Mouse (Mus musculus) inflammation-experienced regulatory T-cells, adult 16 weeks (primary cell): ENCODE measurements around the gene Mlxip. TPM values are rescaled to one million over a fixed set of nuclear protein-coding genes. Genes with fewer than 3 reads are reported as not detected.

Source experiments
- polyA plus RNA-seq: library from polyadenylated mRNA; unstranded; fragments of 100-300 nt; shearing (Covaris generic); gene quantifications from one replicate; pipeline ENCODE4 v1.2.1, GENCODE M21; 2017

The Mlxip gene
- 19.2 TPM for polyA plus RNA-seq

GRCm38 (mm10) chr5:123394303-123394956 lies at the start of gene Mlxip:
Gene Mlxip, plus strand, starts transcription at chr5:123394798.

GRCm38 (mm10) chr5:123489112-123489785 lies 94.7 kb downstream of the Mlxip start, which contains the start of the genes Lrrc43 and Il31:
Gene Lrrc43, plus strand, starts transcription at chr5:123489305.
Gene Il31, minus strand, starts transcription at chr5:123489489.

Other genes with a start within 250 kb of the Mlxip start
- 57.2 TPM for gene Psmd9, start 225.4 kb upstream of the Mlxip start, polyA plus RNA-seq
- gene Hpd, start 212.1 kb upstream of the Mlxip start, polyA plus RNA-seq, result not detected
- gene Wdr66, start 142.7 kb upstream of the Mlxip start, polyA plus RNA-seq, result 3.6 TPM
- gene Bcl7a, start 51.0 kb upstream of the Mlxip start, polyA plus RNA-seq, result 9.8 TPM
- not detected for gene Lrrc43, start 94.5 kb downstream of the Mlxip start, polyA plus RNA-seq
- gene Il31, start 94.7 kb downstream of the Mlxip start, polyA plus RNA-seq, result not detected
- 0.79 TPM for gene B3gnt4, start 115.7 kb downstream of the Mlxip start, polyA plus RNA-seq
- gene Diablo, start 129.4 kb downstream of the Mlxip start, polyA plus RNA-seq, result 129 TPM
- not detected for gene Gm49027, start 130.7 kb downstream of the Mlxip start, polyA plus RNA-seq
- 55.3 TPM for gene Vps33a, start 178.2 kb downstream of the Mlxip start, polyA plus RNA-seq